Mouse (Mus musculus) E14TG2a.4 (cell line): ENCODE measurements around the gene Nuak2.
A peak's percentile ranks its signal among the peaks of the same experiment; 100 is the strongest.

Source experiments
- H3K27me3 ChIP-seq: 2 replicates; pipeline ENCODE4 v1.6.1; 2014; ENCODE audit warnings: low read length, control low read depth; ENCODE audit not compliant: insufficient read depth
- H3K36me3 ChIP-seq: 2 replicates; pipeline ENCODE4 v1.6.1; 2014; ENCODE audit warnings: low read length, control low read depth; ENCODE audit not compliant: insufficient read depth
- H3K4me1 ChIP-seq: replicated peaks from 2 replicates; pipeline ENCODE4 v1.6.1; 2014; ENCODE audit warnings: low read depth, low read length, control low read depth
- H3K4me3 ChIP-seq: replicated peaks from 2 replicates; pipeline ENCODE4 v1.5.1; 2014; ENCODE audit warnings: mild to moderate bottlenecking, low read length
- H3K9me3 ChIP-seq: 2 replicates; pipeline ENCODE4 v1.6.1; 2014; ENCODE audit warnings: low read length, control low read depth
- CTCF ChIP-seq: conservative IDR thresholded peaks from 2 replicates; pipeline ENCODE4 v1.5.1; 2014; ENCODE audit warnings: low read length
- NANOG ChIP-seq: IDR thresholded peaks from 2 replicates; pipeline ENCODE4 v1.6.1; 2014; ENCODE audit warnings: borderline replicate concordance, low read length, mixed read lengths
- POU5F1 ChIP-seq: IDR thresholded peaks from 2 replicates; pipeline ENCODE4 v1.6.1; 2014; ENCODE audit warnings: low read length, borderline replicate concordance

Nuak2 gene

GRCm38 (mm10) chr1:132304618-132305214 lies 11.2 kb upstream of the Nuak2 start:
- Histone ChIP-seq H3K4me1 (peaks cover 70% of the 10 kb centered on the region), H3K36me3 (no peaks in the 10 kb centered on the region), H3K27me3 (peaks cover 46% of the 10 kb centered on the region), H3K9me3 (no peaks in the 10 kb centered on the region), H3K4me3 (no peak overlapping the region)
- TF ChIP-seq POU5F1 (no peak), CTCF (no peak), NANOG (no peak)

DNA sequence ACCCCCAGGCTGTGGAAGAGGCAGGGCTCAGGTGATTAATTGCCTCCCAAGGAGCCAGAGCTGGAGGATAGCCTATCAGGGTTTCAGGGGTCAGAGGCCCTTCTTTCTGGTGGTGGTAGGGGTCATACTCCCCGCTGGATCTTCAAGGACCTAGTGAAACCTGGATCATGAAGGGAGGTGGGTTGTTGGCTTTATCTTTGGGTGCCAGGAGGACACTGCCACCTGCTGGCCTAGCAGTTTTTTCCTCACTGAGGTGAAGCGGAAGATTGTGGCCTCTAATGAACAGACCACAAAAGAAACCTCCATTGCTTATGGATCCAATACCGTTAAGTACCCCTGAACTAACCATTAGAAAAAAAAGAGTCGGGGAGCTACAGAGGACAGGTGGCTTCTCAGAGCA lies 9.8 kb upstream of the Nuak2 start:
- Histone ChIP-seq H3K36me3 (no peaks in the 10 kb centered on the region), H3K9me3 (no peaks in the 10 kb centered on the region), H3K4me1 (peaks cover 71% of the 10 kb centered on the region), H3K4me3 (no peak overlapping the region), H3K27me3 (peaks cover 39% of the 10 kb centered on the region)
- no peak for TF ChIP-seq NANOG
- TF ChIP-seq POU5F1, result no peak
- TF ChIP-seq CTCF, result peak; percentile 57

DNA sequence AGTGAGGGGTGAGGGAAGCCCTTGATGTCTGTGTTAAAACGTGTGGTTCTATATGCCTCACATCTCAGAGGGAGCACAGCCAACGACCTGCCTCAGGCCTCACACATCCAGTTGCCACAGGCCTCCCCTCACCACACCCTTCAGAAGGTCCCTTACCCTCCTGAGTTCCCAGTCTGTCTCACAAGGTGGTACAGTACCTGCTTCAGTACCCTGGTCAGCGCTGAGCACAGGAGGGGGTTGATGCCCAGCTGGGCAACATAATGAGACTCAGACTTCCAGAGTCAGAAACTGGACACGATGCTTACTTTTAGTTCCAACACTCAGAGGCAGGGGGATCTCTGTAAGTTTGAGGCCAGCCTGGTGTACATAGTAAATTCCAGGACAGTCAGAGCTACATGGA lies 9.1 kb upstream of the Nuak2 start:
- TF ChIP-seq NANOG, result no peak; the same call in 1 of the 2 replicates
- TF ChIP-seq CTCF, result no peak
- TF ChIP-seq POU5F1, result no peak
- H3K4me3 ChIP-seq, result no peak overlapping the region
- no peaks in the 10 kb centered on the region for H3K36me3 ChIP-seq
- no peaks in the 10 kb centered on the region for H3K9me3 ChIP-seq
- H3K27me3 ChIP-seq, result peaks cover 36% of the 10 kb centered on the region
- H3K4me1 ChIP-seq, result peaks cover 65% of the 10 kb centered on the region

DNA sequence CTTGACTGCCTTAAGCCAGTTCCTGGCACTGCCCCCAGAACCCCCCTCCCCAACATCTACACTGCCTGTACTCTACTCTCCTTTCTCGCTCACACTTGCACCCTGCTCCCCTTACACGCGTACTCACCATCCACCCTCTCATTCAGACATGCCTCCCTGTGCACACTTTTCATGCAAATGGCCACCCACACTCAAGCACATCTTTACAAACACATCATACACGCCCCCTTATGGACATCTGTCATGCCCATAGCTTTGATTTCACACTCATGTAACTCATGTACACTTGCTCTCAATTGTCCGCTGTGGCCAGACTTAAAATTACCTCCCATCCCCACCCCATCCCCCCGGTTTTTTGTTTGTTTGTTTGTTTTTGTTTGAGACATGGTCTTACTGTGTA lies 8.0 kb upstream of the Nuak2 start:
- Histone ChIP-seq H3K9me3 (no peaks in the 10 kb centered on the region), H3K36me3 (no peaks in the 10 kb centered on the region), H3K27me3 (peaks cover 25% of the 10 kb centered on the region), H3K4me1 (peaks cover 64% of the 10 kb centered on the region), H3K4me3 (no peak overlapping the region)
- TF ChIP-seq CTCF, result no peak
- no peak for TF ChIP-seq POU5F1
- no peak for TF ChIP-seq NANOG

- TF ChIP-seq NANOG, result no peak
- no peak for TF ChIP-seq CTCF
- no peak for TF ChIP-seq POU5F1
- Histone ChIP-seq H3K4me1 (peaks cover 60% of the 10 kb centered on the region), H3K27me3 (peaks cover 22% of the 10 kb centered on the region), H3K36me3 (no peaks in the 10 kb centered on the region), H3K4me3 (no peak overlapping the region), H3K9me3 (no peaks in the 10 kb centered on the region)
Observed at GRCm38 (mm10) chr1:132308674-132309073, 7.3 kb upstream of the Nuak2 start.

DNA sequence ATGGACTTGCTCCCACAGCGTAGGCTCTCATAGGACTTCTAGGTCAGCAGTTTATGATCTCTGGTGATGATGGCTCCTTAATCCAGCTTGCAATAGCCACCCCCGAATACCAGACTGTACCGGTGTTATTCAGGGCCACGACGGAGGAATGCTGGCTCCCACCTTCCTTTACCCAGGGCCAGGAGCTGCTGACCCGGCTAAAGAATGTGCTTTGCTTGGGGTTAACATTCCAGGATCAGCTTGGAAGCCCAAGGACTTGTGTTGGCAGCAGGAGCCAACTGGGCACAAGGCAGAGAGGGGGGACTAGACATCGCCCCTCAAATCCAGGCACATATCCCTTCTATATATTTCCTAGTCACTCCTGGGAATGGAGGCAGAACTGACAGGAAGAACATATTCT lies 5.2 kb upstream of the Nuak2 start:
- no peak overlapping the region for H3K4me3 ChIP-seq
- no peaks in the 10 kb centered on the region for H3K9me3 ChIP-seq
- no peaks in the 10 kb centered on the region for H3K36me3 ChIP-seq
- TF ChIP-seq POU5F1 (no peak), CTCF (no peak), NANOG (no peak)
- peaks cover 37% of the 10 kb centered on the region for H3K27me3 ChIP-seq
- peaks cover 43% of the 10 kb centered on the region for H3K4me1 ChIP-seq

DNA sequence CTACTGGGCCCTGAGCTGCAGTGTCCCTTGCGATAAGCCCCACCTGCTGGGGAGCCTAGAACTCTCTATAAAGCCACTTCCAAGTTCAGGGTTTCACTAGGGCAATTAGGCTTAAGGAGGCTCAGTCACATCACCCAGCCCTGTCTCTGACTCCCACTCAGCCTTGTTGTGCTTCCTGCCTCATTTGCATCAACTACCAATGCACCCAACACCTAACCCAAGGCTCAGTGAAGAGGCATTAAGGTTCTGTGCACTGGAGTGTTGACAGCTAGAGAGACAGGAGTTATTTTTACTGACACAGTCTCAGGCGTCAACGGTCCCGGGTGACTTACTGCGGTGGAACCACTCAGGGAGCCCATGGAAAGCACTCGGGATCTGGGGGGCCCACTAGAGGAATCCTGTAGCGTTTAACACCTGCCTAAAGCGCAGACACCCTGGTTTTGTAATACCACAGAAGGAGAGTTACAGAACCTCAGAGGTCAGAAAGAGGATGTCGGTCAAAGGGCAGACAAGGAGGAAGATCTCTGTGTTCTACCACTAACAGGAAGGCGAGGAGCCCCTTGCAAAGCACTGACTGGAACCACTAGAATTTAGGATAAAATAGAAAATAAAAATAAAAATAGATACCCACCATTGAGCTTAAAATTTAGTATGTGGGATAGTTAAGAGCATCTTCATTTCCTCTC lies 4.6 kb upstream of the Nuak2 start:
- Histone ChIP-seq H3K4me3 (no peak overlapping the region), H3K36me3 (no peaks in the 10 kb centered on the region), H3K4me1 (peaks cover 40% of the 10 kb centered on the region), H3K27me3 (peaks cover 41% of the 10 kb centered on the region), H3K9me3 (no peaks in the 10 kb centered on the region)
- TF ChIP-seq NANOG (no peak), POU5F1 (no peak), CTCF (no peak)

DNA sequence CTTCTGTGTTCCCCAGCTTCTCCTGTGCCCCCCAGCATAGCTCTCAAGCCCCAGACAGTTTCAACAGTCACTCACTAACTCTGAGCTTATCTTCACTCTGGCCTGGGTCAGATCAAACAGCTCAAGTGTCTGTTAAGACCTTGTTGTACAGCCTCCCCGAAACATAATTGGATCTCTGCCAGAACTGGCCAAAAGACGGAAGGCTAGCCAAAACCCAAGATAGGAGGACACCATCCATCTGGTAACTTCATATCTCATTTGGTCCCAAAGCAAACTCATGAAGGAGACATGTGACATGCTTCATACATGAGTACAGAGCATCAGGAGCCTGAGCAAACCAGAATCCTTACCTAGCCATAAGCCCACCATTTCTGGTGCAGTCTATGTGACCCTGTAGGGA lies 3.9 kb upstream of the Nuak2 start:
- Histone ChIP-seq H3K27me3 (peaks cover 48% of the 10 kb centered on the region), H3K9me3 (no peaks in the 10 kb centered on the region), H3K4me3 (no peak overlapping the region), H3K4me1 (peaks cover 40% of the 10 kb centered on the region), H3K36me3 (no peaks in the 10 kb centered on the region)
- no peak for TF ChIP-seq CTCF

- peak; percentile 49 for TF ChIP-seq CTCF
- TF ChIP-seq NANOG, result no peak
- Histone ChIP-seq H3K36me3 (0 out of 2 replicates have a peak, but pooled peaks cover 5% of the 10 kb centered on the region), H3K9me3 (no peaks in the 10 kb centered on the region), H3K27me3 (peaks cover 54% of the 10 kb centered on the region), H3K4me1 (peaks cover 42% of the 10 kb centered on the region), H3K4me3 (no peak overlapping the region)
Observed at GRCm38 (mm10) chr1:132312703-132313102, 3.2 kb upstream of the Nuak2 start.
